Mouse (Mus musculus): ENCODE measurements at regions not wholly inside any gene's neighbourhood (a gene's known extent, or its start where the extent isn't known, plus 50 kb on each side); places are given as distances from the start of the nearest gene placed in this dataset.

DNA sequence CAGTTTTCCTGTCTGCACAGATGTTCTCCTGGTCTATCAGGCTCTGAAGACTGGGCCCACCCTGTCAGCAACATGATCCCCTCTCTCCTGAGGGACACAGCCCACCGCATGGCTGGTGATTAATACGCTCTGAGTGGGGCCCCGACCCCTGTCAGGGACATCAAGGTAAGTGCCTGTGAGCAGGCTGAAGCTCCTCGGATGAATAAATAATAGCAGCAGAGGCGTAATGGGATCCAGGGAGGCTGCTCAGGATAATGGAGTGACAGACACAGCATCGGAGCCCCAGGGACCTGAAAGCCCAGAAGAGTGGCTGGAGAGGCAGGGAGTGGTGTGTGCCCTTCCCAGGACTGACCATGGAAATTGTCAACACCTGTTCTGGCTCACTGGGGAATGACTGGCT lies 107.4 kb upstream of the Pcbd1 start:
- no peak for TF ChIP-seq GATA1 (IDR thresholded peaks at IDR 0.05; ENCODE audit: low read length)
- TF ChIP-seq TAL1 (IDR thresholded peaks at IDR 0.05; ENCODE audit: low read length), result no peak

All from erythroblast, embryonic 14.5 days (primary cell).